Mouse (Mus musculus): Measurements from ENCODE around the gene Stim1. TPM values are rescaled to one million over a fixed set of nuclear protein-coding genes. Genes with fewer than 3 reads are reported as not detected.
A peak's percentile ranks its signal among the peaks of the same experiment; 100 is the strongest.

The Stim1 gene
- total RNA-seq (2021): 100 to 1,000 TPM; 219 to 233 TPM
- long read RNA-seq, experiment 1, full-length matches to known transcripts: 102 of 206 reads
- long read RNA-seq, experiment 1, partial matches to known transcripts: 37 of 206 reads
- long read RNA-seq, experiment 1, other reads (novel, unspliced or antisense): 67 of 206 reads
- long read RNA-seq, experiment 2, full-length matches to known transcripts: 81 of 166 reads
- long read RNA-seq, experiment 2, partial matches to known transcripts: 26 of 166 reads
- long read RNA-seq, experiment 2, other reads (novel, unspliced or antisense): 59 of 166 reads

DNA sequence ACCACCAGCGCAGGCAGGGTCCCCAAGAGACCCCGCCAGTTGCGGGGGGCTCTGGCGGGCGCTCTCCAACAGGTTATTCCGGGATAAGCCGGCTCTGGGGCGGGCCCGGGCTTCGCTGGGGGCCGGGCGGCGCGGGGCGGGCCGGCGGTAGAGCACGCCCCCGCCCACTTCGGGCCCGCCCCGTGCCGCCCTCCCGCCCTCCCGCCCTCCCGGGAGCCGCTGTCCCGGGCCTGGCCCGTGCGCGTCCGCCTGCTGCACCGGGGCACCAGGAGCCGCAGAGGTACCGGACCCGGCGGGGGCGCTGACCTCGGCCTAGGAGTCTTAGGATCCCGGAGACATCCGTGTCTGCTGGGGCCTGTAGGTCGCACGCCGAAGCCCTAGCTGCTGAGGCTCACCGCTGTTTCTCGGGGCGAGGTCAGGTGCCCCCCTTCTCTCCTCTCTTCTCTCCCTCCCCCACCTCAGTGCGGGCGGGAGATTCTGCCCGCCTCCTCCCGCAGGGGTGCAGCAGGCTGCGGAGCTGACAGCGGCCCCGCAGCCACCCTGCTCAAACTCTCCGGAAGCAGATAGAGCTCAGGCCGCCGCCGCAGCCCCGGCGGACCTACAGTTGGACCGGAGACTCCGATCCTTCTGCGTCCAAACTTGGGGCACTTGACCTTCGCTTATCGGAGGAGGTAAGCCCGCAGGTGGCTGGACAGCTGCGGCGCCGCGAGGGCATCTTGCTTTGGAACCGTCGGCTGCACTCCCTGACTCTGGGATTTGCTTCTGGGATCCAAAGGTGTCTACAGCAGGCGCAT, at the start of gene Stim1:
Gene Stim1 (plus strand): TSS at position 206 of the 794 bp plus-strand sequence.
- DNase-seq: peak; percentile 76

DNA sequence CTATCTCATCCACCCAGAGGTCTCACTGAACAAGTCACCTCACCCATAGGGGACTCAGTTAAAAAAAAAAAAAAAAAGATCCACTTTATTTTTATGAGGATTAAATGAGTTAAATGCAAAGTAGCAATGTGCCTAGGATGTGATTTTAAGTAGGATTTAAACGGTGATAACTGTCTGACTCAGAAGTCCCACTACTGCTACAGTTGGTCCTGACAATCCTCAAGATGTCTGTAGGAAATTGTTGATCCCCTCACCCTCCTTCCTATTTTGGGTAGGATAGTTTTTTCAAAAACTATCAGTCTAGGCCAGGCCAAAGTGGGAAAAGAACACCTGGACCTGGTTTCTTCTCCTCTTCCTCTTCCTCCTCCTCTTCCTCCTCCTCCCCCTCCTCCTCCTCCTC, 45.7 kb upstream of the Stim1 start:
- no peak for DNase-seq

DNA sequence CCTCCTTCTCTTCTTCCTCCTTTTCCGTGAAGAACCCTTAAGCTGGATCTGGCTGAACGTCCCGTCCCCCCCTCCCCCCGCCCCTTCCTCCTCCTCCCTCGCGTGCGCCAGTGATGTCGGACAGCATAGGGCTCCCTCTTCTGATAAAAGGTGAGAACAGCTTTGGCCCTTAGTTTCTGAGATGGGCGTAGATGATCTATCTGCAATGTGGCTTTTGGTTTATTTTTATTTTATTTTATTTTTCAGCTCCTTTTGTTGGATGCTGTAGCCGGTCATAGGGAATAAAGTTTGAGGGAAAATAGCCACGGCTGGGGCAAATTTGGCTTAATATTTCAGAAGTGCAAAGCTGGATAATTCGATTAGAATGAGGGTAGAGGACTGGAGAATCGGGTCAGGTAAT, 45.3 kb upstream of the Stim1 start:
- DNase-seq: no peak

DNA sequence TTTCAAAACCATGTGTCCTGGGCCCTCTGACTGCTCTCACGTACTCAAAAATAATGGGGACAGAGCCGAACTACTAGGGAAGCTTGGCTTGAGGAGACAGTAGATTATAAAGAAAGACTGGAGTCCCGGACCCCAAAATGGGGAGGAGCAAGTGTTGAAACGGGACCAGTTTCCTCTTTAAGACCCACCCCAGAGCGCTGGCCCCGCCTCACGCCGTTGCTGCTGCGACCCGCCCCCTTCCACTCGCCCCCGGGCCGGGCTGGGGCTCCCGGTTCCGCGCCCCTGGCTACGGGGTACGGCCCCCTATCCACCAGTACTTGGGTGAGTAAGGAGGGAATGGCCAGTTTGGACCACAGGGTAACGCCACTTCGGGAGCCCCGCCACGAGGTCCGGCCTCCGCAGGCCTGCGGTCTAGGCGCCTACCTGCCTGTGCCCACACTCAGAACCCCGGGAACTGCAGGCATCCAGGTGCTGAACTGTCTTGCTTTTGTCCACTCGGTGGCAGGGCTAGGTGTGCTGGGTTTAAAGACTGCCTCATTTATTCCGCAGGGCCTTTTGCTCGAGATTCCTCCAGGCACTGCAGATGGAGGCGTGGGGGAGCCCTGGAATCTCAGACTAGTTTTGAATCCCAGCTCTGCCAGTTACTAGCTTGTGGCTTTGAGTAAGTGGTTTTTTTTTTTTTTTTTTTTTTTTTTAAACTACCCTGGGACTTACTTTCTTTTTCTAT, 44.6 kb upstream of the Stim1 start:
- peak; percentile 61 for DNase-seq

DNA sequence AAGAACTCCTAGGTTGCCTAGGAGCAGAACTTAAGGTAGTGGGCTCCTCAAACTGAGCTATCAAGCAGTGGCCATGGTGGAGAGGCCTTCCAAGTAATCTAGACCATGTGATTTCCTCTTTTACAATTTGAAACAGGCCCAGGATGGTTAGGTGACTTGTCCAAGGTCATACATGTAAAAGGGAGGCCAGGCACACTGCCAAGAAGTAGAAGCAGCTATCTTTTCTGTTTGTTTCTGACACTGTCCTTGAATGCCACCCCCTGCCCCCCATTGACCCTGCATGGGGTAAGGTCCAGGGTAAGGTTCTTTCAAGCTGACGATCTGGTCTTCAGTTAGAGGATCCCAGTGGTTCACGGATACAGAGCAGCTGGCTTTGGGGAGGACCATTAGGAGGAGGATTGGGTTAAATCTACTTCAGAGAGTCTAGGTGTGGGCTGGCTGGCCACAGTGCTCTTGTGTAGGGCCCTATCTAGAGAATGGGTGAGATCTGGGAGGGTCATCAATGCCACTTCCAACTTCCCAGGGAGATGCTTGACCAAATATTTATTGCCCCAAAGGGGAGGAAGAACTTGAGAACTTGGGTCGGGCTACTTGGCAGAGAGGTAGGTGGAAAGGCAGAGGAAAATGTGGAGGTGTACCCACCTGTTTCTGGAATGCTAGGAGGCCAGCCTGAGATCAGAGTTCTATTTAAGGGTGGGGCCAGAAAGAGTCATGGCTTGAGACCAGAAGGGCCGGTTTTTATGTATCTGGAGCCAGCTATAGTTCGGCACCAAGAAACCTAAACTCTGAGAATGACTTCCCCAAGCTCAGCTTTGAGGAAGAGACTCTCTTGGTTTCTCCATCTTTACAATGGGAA, 43.5 kb upstream of the Stim1 start:
- DNase-seq: no peak

DNA sequence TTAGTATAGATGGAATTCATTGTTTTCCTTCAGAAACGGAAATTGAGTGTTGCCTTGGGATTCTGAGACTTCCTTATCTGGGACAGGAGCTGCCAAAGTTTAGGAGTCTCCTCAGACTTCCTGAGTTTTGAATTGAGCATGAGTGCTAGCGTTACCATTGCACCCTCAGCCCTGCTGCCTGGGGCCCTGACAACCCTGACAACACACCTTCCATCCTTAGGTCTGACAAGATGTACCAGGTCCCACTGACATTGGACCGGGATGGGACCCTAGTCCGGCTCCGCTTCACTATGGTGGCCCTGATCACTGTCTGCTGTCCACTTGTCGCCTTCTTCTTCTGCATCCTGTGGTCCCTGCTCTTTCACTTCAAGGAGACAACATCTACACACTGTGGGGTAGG, 41.6 kb upstream of the Stim1 start:
- DNase-seq: no peak

DNA sequence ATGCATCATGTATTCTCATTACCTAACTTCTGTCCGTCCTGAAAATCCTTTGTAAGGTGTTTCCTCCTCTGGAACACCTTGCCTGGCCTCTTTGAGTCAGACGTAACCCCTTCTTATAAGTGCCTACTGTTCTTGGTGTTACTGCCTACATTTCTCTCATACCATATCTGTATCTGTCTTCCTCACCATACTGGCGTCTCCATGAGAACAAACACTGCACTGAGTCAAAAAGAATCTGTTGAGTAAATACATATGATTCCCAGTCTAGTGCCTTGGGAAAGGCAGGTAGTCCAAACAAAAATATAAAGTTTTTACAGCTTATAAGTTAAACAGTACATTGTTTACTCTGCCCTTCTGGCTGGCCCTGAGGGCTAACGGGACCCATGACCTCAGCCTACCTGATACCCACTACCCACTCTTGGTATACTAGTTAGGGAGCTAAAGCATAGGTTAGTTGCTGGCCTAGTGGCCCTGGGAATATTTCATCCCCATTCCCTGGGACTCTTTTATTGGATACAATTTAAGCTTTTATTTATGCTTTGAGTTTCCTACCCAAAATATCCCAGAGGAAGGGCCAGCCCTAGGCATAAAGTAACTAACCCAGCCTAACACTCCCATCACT, 39.4 kb upstream of the Stim1 start:
- DNase-seq: no peak

DNA sequence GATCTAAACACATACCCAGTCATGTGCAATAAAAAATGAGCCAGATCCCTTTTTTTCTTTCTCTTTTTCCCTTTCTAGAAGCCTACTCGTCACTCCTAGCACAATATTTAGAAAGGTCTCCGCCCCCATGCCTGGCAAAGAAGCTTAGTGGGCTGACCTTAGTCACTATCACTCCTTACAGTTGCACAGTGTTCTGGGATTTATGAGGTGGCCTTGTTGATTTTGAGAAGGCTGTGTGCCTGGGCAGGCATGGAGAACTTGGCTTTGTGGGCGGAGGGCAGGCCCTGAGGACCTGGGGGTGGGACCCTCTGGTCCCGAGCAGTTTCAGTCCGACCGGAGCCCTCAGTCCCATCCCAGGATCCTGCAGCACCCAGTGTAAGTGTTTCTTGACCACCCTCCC, 37.8 kb upstream of the Stim1 start:
- DNase-seq: no peak

DNA sequence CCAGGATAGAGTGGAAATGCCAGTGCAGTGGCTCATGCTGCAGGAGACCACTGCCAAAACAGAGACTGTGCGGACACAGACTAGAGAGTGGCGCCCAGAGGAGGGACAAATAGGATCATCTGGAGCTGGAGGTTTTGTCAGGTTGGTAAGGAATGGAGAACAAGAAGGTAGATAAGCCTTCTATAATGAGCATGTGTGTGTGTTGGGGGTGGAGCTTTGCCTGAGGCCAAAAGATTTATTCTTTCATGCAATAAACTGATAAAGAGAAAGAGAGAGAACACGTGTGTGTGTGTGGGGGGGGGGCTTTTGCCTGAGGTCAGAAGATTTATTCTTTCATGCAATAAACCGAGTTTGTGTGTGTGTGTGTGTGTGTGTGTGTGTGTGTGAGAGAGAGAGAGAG, 34.5 kb upstream of the Stim1 start:
- no peak for DNase-seq

DNA sequence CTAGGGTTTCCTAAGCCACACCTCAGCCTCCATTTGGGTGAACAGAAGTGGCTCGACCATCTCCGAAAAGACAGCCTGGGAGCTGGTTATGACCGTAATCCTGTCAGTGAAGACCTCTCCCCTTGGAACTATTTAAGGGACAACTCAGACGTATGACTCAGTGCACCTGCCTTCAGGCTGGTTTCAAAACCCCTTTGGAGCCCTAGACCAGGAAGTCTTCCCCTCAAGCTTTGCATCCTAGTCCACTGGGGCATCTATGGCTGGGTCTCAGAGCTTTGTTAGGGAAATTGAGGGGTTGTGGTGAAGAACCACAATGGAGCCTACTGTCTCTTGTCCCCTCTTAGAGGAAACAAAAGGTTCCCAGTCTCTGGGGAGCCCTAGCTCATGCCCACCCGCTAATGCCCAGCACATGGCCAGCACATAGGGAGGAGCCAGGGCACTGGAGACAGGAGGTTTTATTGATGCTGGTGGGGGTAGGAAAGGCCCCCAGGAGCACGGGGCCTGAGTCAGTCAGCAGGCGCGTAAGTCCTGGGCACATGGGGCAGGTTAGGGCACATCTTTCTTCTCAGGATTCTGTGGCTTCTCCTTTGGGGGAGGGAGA, 28.8 kb upstream of the Stim1 start:
- DNase-seq: no peak

DNA sequence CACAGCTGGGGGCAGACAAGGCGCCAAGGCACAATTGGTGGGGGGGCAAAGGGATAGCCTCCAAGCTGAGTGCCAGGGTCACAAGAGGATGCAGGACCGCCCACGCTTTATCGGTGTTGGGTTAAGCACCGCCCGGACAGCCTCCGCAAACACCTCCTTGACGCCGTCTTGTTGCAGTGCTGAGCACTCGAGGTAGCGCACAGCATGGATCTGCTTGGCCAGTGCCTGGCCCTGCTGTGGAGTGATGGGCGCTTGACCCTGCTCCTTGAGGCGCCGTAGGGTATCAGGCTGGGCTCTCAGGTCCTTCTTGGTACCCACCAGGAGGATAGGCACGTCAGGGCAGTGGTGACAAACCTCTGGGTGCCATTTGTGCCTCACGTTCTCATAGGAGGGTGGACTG, 28.0 kb upstream of the Stim1 start:
- DNase-seq: no peak

DNA sequence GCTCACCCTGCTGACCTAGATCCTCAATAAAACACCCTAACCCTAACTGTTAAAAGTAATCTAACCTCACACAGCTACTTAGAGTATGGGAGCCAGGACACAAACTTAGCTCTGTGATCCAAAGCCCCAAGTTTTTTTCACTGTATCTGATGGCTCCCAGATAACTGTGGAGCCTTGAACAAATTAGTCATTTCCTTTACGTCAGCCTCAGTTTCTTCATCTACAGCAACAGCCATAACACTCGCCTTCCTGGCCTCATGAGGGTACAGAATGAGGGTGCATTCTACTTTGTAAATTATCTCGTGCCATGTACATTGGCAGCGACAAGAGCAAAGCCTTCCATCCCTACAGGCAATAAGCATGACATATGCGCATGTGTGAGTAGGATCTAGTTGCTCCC, 25.2 kb upstream of the Stim1 start:
- DNase-seq: no peak

DNA sequence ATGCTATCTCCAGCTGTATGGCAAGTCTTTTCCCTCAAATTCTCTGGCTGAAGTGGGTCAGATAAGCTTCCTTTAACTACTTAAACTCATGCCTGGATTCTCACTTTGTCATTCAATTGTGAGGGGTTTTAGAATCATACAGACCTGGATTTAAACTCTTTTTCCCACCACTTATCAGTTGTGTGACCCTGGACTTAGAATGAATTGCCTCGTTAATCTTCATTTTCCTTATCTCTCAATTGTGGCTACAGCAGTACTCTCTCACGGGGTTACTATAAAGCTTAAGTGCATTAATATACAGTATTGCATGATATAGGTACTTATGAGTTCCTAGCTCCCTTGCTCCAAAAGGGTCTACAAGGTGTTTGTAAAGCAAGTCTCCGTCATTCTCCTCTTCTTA, 24.7 kb upstream of the Stim1 start:
- no peak for DNase-seq

DNA sequence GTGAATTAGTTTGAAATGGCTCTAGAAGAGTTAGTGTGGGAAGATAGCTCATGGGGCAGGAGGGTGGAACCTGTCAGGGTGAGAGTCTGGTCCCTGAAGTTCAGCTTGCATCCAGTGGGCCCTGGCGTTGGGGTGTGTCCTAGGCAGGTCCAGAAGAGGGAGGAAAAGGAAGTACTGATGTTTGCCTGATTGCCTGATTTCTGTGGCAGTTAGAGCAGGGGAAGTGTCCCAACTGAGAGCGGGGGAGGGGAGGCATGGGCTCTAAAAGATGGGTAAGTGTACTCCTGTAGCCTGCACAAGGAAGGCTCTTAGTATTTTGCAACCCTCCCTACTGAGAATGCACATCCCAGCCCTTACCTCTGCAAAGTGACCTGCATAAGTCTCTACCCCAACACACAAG, 23.7 kb upstream of the Stim1 start:
- DNase-seq: no peak

DNA sequence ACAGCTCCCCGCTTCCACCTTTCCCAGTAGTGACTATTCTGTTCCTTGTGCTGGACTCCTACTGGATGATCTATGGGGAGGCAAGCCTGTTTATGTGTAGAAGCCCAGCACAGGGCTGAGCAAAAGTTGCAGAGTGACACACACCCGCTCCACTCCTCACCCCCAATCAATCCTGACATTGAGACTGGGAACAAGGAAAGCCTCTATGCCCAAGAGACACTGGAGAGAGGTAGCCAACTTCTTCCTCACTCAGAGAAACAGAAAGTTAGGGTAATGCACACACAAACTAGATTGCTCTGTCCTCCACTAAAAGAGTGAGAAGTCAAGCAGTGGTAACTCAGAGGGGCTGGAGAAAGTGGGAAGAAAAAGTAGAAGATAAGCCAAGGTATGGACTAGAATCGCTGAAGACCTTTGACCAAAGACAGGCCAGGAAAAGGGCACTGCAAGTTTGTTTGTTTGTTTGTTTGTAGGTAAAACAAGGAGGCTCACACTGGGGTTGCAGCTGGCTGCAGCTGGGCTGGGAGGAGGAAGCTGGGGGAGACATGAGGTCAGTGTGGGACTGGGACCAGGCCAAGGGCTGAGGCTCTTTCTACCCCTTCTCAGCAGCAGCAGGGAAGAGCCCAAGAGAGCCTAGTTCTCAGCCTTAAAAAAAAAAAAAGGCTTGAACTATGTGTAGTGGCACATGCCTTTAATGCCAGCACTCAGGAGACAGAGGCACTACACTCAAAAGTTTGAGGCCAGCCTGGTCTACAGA, 22.6 kb upstream of the Stim1 start:
- DNase-seq: peak; percentile 55

DNA sequence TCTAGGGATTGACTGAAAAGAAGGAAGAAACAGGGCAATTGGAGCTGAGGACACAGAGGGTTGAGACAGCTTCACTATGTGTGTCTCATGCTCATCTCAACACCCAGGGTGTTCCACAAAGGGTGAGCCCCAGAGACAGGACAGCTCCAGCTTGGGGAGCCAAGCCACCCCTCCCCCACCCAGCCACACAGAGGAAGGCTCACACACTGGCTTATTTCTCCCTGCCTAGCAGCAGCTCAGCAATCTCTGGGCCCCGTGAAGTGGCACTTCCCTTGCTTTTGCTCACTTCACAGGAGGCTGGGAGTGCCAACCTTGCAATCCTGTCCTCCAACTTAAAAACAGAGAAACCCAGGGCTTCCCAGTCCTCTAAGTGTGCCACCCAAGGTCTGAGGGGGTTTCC, 21.8 kb upstream of the Stim1 start:
- peak; percentile 45 for DNase-seq

DNA sequence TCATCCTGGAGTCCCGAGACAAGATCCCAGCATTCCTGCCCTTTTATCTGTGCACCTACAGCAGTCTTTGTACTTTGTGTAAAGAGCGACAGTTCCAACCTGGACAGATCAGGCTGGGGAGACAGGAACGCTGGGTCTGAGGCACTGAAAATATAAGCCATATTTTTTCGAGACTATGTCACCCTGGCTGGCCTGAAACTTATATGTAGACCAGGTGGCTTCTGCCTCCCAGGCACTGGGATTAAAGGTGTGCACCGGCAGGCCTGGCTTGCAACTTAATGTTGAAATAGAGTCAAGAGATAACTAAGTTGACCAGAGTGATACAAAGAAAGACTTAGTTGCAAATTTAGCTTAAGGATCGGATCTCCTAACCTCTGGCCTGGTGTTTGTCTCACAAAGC, 21.3 kb upstream of the Stim1 start:
- DNase-seq: no peak

DNA sequence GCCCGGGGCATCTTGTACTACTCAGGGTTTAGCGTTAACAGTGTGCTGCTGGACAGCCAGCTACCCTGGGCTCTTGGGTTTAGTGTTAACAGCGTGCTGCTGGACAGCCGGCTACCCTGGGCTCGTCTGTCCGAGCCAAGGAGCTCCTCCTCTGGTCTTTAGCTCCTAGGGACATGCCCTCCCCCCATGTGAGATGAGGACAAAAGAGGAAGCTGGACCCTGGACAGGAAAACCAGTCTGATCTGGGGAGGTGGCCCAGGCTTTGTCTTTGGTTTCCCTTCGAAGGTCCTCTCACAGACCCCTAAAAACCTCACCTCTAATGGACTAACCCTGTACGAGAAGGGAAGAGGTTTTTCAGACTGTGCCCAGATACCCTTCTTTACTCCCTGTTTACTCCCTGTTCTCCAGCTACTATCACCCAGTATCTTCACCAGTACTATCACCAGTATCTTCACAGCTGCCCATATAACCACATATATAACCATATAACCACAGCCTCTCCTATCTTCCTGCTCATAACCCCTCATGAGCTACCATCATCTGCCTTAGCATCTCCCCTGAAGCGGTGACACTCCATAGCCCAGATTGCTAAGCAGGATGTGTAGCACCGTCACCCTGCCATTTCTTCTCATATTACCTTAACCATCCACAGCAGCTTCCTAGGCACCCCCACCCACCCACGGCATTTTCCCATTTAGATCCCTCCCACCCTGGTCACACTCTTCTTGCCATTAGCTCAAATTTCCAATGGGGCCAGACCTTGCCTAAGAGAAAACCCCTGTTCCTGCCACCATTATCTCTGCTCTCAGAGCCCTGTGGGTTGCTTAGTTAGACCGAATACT, 20.4 kb upstream of the Stim1 start:
- no peak for DNase-seq

DNA sequence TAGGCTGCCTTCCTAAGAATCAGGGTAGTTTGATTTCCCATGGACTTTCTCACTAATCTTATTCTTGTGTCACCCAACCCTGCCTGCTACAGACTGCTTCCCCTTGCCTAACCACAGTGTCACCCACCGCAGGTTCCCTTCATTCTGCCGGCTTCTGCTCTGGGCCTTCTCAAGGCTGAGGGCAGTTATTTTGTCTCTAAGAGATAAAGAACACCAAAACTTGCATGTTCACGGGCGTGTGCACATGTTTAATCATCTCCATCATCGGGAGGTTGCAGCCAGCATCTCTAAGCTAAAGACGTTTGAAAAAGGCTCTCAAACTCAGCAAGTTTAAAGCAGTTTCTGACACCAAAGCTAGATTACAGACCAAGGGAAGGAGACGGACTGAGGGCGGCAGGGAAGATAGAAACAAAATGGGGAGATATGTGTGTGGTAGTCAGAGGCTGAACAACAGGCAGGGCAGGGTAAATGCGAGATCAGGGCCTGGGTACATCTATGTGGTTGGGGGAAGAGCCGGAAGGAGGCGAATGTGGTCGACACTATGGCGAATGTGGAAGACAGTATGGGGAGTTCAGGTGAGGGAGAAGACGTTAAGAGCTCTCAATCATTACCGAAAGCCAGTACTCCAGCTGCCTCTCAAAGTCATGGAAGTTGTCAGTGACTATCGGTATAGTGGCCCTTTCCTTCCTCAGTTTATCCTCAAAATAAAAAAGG, 18.8 kb upstream of the Stim1 start:
- DNase-seq: no peak

Measured in gastrocnemius, postnatal 10 days (tissue).